21 mouse cellular contexts compared by ENCODE assay signal in the genomic region with DNA sequence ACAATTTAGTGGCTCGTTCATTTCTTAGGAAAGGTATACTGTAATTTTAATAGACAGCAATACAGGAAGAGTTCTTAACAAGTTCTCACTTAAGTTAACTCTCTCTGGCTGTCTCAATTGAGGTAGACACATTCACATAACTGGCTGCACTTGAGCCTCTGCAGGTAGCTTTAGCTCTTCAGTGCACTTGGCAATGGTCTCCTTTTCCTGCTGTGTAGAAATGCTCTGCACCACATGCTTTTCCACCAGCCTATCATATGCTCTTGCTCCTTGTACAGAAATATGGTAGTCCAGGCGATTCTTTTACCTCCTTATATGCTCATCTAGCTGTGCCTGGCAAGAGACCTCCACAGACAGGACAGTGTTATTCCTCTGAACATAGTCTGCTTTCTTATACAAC.
DNase-seq lines count a peak whose midpoint lies in the region; ATAC-seq and TF ChIP-seq lines count a peak whose summit lies in the region.
"Had no signal": no experiment of that assay in that cellular context is flagged by ENCODE, and none has a peak within 500 bp of the region (broad histone marks: within the 10 kb centered on the region; RNA-seq: fewer than 3 reads in every experiment).

No protein-coding gene starts in this region.

- H3K9me3 ChIP-seq in intestine, embryonic 16.5 days (ENCODE audit: control insufficient read depth, low read length) = no peaks in the 10 kb centered on the region
- no peaks in the 10 kb centered on the region for H3K9me3 ChIP-seq in kidney, embryonic 14.5 days (ENCODE audit: control insufficient read depth, low read length)
- H3K9me3 ChIP-seq: forebrain, embryonic 12.5 days; heart, embryonic 10.5 days; kidney, embryonic 15.5 days; limb, embryonic 13.5 days had no signal

- H3K36me3 ChIP-seq in intestine, embryonic 16.5 days (ENCODE audit: control insufficient read depth, insufficient read depth, low read length) = no peaks in the 10 kb centered on the region
- H3K36me3 ChIP-seq in kidney, embryonic 14.5 days (ENCODE audit: control insufficient read depth, insufficient read depth, low read length) = no peaks in the 10 kb centered on the region
- H3K36me3 ChIP-seq: heart, embryonic 10.5 days; kidney, embryonic 15.5 days had no signal

- intact Hi-C loops in gastrocnemius, adult 2 months (cut with DNase I) = no loop called here

- ATAC-seq in intestine, embryonic 16.5 days = no peak
- ATAC-seq in kidney, embryonic 14.5 days (ENCODE audit: low FRiP score, low TSS enrichment) = no peak
- ATAC-seq: CD4-positive, CD25-positive, alpha-beta regulatory T cell, adult 4 months; hindbrain, embryonic 16.5 days; intestine, postnatal 0 days had no signal

- 42% methylated on average over 2 of the region's 2 CpGs for WGBS in cerebellum, adult 2 months
- 91% methylated on average over 2 of the region's 2 CpGs for WGBS in intestine, embryonic 16.5 days
- WGBS in kidney, embryonic 14.5 days = 94% methylated on average over 2 of the region's 2 CpGs

- H3K27me3 ChIP-seq in cerebellum, adult 2 months (ENCODE audit: control insufficient read depth, insufficient read depth, low read length) = no peaks in the 10 kb centered on the region
- H3K27me3 ChIP-seq in intestine, embryonic 16.5 days (replicated peaks; ENCODE audit: control insufficient read depth, insufficient read depth, low read length) = no peaks in the 10 kb centered on the region
- H3K27me3 ChIP-seq in kidney, embryonic 14.5 days (ENCODE audit: control insufficient read depth, insufficient read depth, low read length) = no peaks in the 10 kb centered on the region
- H3K27me3 ChIP-seq: forebrain, embryonic 12.5 days; kidney, embryonic 15.5 days; limb, embryonic 13.5 days had no signal

- no peak overlapping the region for H3K9ac ChIP-seq in intestine, embryonic 16.5 days (ENCODE audit: low read depth, low read length)
- H3K9ac ChIP-seq in kidney, embryonic 14.5 days (ENCODE audit: low read depth, low read length) = no peak overlapping the region
- H3K9ac ChIP-seq: forebrain, embryonic 12.5 days; kidney, embryonic 15.5 days; limb, embryonic 13.5 days; lung, embryonic 14.5 days had no signal

- no peak for TF ChIP-seq POLR2A in cerebellum, adult 2 months (IDR thresholded peaks at IDR 0.05; ENCODE audit: borderline replicate concordance, insufficient read depth, low read length)

- no peak overlapping the region for H3K4me2 ChIP-seq in intestine, embryonic 16.5 days (ENCODE audit: low read depth, low read length)
- no peak overlapping the region for H3K4me2 ChIP-seq in kidney, embryonic 14.5 days (replicated peaks; ENCODE audit: low read depth, low read length)
- H3K4me2 ChIP-seq: forebrain, embryonic 12.5 days; kidney, embryonic 15.5 days; limb, embryonic 13.5 days; lung, embryonic 14.5 days had no signal

- H3K27ac ChIP-seq in gastrocnemius, adult 2 months = peak overlapping the region; percentile 66
- no peak overlapping the region for H3K27ac ChIP-seq in cerebellum, adult 2 months (ENCODE audit: insufficient read depth, low read length)
- no peak overlapping the region for H3K27ac ChIP-seq in intestine, embryonic 16.5 days (ENCODE audit: low read length)
- H3K27ac ChIP-seq in kidney, embryonic 14.5 days (ENCODE audit: low read depth, low read length) = no peak overlapping the region
- H3K27ac ChIP-seq: forebrain, embryonic 12.5 days; heart, embryonic 10.5 days; kidney, embryonic 15.5 days; limb, embryonic 13.5 days; stomach, postnatal 0 days had no signal

- no peak overlapping the region for H3K4me3 ChIP-seq in gastrocnemius, adult 2 months
- no peak overlapping the region for H3K4me3 ChIP-seq in cerebellum, adult 2 months (replicated peaks; ENCODE audit: insufficient read depth, low read depth, low read length)
- H3K4me3 ChIP-seq in intestine, embryonic 16.5 days (ENCODE audit: low read length) = no peak overlapping the region
- no peak overlapping the region for H3K4me3 ChIP-seq in kidney, embryonic 14.5 days (ENCODE audit: low read length)
- H3K4me3 ChIP-seq: forebrain, embryonic 12.5 days; heart, embryonic 10.5 days; kidney, embryonic 15.5 days; limb, embryonic 13.5 days had no signal

- no peak for TF ChIP-seq CTCF in gastrocnemius, adult 2 months (IDR thresholded peaks at IDR 0.05)
- TF ChIP-seq CTCF in cerebellum, adult 2 months (IDR thresholded peaks at IDR 0.05; ENCODE audit: borderline replicate concordance, insufficient read depth, low read depth, low read length) = no peak

- H3K4me1 ChIP-seq in cerebellum, adult 2 months (ENCODE audit: control insufficient read depth, insufficient read depth, low read length) = no peaks in the 10 kb centered on the region
- H3K4me1 ChIP-seq in intestine, embryonic 16.5 days (ENCODE audit: control insufficient read depth, insufficient read depth, low read length) = no peaks in the 10 kb centered on the region
- H3K4me1 ChIP-seq in kidney, embryonic 14.5 days (ENCODE audit: control insufficient read depth, insufficient read depth, low read length) = no peaks in the 10 kb centered on the region
- H3K4me1 ChIP-seq: forebrain, embryonic 12.5 days; heart, embryonic 10.5 days; limb, embryonic 13.5 days had no signal

- no peak for DNase-seq in gastrocnemius, adult 2 months
- DNase-seq in gastrocnemius, postnatal 4 days (ENCODE audit: low spot score in 2 of 2) = no peak
- DNase-seq in R1 (ENCODE audit: low read depth, low spot score) = peak; percentile 6
- DNase-seq in cerebellum, adult 2 months = peak; percentile 20 to 52
- peak; percentile 21 to 45 for DNase-seq in cerebellum, postnatal 25 days
- DNase-seq: adrenal gland, adult 2 months; kidney, postnatal 36 days; layer of hippocampus, postnatal 36 days; lung, embryonic 14.5 days; lung, postnatal 4 days; midbrain, embryonic 14.5 days had no signal

Comparison
In these comparisons a context has a peak if more than half of its experiments do, and no peak if none do; other contexts are left out.
1. DNase-seq: peak in R1 (single experiment), cerebellum, adult 2 months (2 of 2) and cerebellum, postnatal 25 days (2 of 2); none in gastrocnemius, adult 2 months (single experiment) and gastrocnemius, postnatal 4 days (0 of 2).